Mouse (Mus musculus) limb, embryonic 12.5 days (tissue): Measurements from ENCODE around the gene Wnt9a. TPM values are rescaled to one million over a fixed set of nuclear protein-coding genes. Genes with fewer than 3 reads are reported as not detected.

ENCODE experiments used
- ATAC-seq: fragments of 200-750 bp; cut with Nextera tagmentation; 2 replicates; pipeline ENCODE4 v1.8.0; 2017; ENCODE audit warnings: low read depth, moderate TSS enrichment; ENCODE audit not compliant: insufficient number of reproducible peaks, insufficient read depth, low FRiP score, low TSS enrichment
- H3K27ac ChIP-seq: fragments of 300-500 bp; sonication (generic); 2 replicates; pipeline ENCODE4 v1.5.1; 2016; ENCODE audit warnings: mild to moderate bottlenecking, moderate library complexity
- H3K27me3 ChIP-seq: fragments of 300-500 bp; sonication (generic); 2 replicates; pipeline ENCODE4 v1.6.1; 2016; ENCODE audit warnings: mild to moderate bottlenecking, moderate library complexity
- H3K36me3 ChIP-seq: fragments of 300-500 bp; sonication (generic); 2 replicates; pipeline ENCODE4 v1.6.1; 2016; ENCODE audit warnings: mild to moderate bottlenecking, moderate library complexity
- H3K4me1 ChIP-seq: fragments of 300-500 bp; sonication (generic); replicated peaks from 2 replicates; pipeline ENCODE4 v1.6.1; 2016
- H3K4me2 ChIP-seq: fragments of 300-500 bp; sonication (generic); 2 replicates; pipeline ENCODE4 v1.6.1; 2016; ENCODE audit warnings: mild to moderate bottlenecking, moderate library complexity
- H3K4me3 ChIP-seq: fragments of 300-500 bp; sonication (generic); replicated peaks from 2 replicates; pipeline ENCODE4 v1.5.1; 2016; ENCODE audit warnings: mild to moderate bottlenecking
- H3K9ac ChIP-seq: fragments of 300-500 bp; sonication (generic); replicated peaks from 2 replicates; pipeline ENCODE4 v1.6.1; 2016; ENCODE audit warnings: mild to moderate bottlenecking, moderate library complexity
- H3K9me3 ChIP-seq: fragments of 300-500 bp; sonication (generic); 2 replicates; pipeline ENCODE4 v1.6.1; 2016; ENCODE audit warnings: mild to moderate bottlenecking, moderate library complexity
- WGBS: fragments of 180-500 bp; shearing (Covaris S2); methylation state at CpG from one replicate; pipeline ENCODE4 v1.1.7; 2016; 5-methylcytosine and 5-hydroxymethylcytosine counted together
- polyA plus RNA-seq: library from polyadenylated mRNA; unstranded; fragments of >200 nt; fragmentation: Nextera tagmentation; extraction: Ambion mirVana; gene quantifications from 2 replicates; pipeline ENCODE4 v1.2.1, GENCODE M21; 2016

Gene Wnt9a
- polyA plus RNA-seq, 1 experiment from 2014 or later = 5.6 TPM

- Histone ChIP-seq H3K36me3 (peaks cover 2% of the 10 kb centered on the region; the same call in 1 of the 2 replicates), H3K27ac (no peak overlapping the region), H3K4me2 (no peak overlapping the region), H3K27me3 (0 out of 2 replicates have a peak, but pooled peaks cover 15% of the 10 kb centered on the region), H3K4me1 (peaks cover 51% of the 10 kb centered on the region), H3K9me3 (no peaks in the 10 kb centered on the region), H3K4me3 (no peak overlapping the region), H3K9ac (no peak overlapping the region)
- 0 out of 2 replicates have a peak, but pooled peaks have one; percentile 29 for ATAC-seq
- WGBS = 14% methylated on average over 1 of the region's 1 CpGs
These were observed 29.7 kb downstream of the Wnt9a start for GRCm38 (mm10) chr11:59336381-59336780.

DNA sequence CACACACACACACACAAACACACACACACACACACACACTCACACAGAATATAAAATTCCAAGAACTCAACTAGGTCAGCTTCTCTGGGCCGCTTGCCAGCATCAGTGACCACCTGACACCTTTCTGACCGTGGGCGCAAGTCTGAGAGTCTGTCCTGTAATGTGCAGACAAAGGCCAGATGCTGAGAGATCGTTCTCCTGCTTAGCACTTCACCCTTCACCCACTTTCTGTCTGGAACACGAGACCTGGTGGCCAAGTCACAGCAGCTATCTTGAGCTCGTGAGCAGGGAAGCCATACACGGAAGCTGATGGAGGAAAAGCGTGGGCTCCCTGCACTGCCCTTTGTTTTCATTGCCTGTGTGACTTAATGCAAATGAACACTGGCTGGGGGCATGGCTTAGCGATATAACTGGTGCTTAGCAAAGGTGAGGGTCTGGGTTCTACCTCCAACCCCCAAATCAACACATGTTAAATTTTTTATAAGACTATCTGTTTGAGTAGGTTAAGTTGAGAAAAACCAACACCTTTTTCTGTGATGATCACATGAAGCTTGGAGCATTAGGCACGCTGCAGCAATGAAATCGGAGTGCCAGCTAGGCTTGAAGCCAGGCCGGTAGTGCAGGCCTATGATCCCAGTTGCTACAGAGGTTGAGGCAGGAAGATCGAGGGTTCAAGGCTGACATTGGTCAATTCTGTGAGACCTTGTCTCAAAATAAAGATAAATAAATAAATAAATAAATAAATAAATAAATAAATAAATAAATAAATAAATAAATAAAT is 31.4 kb downstream of the Wnt9a start:
- 0 out of 2 replicates have a peak, but pooled peaks cover 3% of the 10 kb centered on the region for H3K27me3 ChIP-seq
- WGBS = 62% methylated on average over 13 of the region's 13 CpGs
- no peak overlapping the region for H3K4me2 ChIP-seq
- H3K36me3 ChIP-seq = no peaks in the 10 kb centered on the region
- H3K27ac ChIP-seq = 0 out of 2 replicates have a peak overlapping the region, but pooled peaks have one; percentile 9
- ATAC-seq = no peak
- peaks cover 43% of the 10 kb centered on the region for H3K4me1 ChIP-seq
- no peaks in the 10 kb centered on the region for H3K9me3 ChIP-seq
- H3K9ac ChIP-seq = no peak overlapping the region
- no peak overlapping the region for H3K4me3 ChIP-seq

DNA sequence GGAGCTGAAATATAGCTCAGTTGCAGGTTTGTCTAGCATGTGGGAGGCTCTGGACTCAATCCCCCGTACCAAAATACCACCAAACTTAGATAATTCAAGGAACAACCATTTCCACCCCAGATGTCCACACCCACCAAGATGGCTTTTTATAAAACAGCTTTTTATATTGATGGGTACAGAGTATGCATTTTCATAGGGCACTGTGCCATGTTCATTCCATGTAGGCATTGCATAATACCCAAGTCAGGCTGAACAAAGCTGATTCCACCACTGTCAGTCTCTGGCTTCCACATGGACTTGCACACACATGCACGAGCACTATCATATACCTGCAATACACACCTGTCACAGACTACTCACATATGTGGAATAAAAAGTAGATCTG is 32.0 kb downstream of the Wnt9a start:
- H3K9ac ChIP-seq = no peak overlapping the region
- 91% methylated on average over 2 of the region's 2 CpGs for WGBS

DNA sequence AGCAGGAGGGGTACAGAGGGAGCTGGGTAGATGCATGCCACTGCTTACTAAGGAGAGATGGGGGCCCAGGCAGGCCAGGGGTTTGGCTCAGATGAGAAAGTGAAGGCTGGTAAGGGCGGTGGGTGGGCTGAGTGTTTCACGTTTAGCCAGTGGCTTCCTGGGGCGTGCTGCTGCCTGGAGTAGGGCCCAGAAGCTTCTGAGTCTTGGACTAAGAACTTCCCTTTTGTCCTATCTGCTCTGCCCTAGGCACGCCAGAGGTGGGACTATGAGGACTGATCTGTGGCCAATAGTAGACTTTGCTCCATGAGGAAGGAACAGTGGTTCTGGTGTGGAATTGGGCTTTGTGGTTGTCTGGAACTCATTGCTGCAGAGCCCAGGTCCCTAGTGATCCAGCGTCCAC is 36.2 kb downstream of the Wnt9a start:
- Histone ChIP-seq H3K9ac (no peak overlapping the region), H3K4me2 (no peak overlapping the region), H3K36me3 (no peaks in the 10 kb centered on the region), H3K27ac (no peak overlapping the region), H3K4me1 (peaks cover 9% of the 10 kb centered on the region), H3K27me3 (no peaks in the 10 kb centered on the region), H3K4me3 (no peak overlapping the region), H3K9me3 (0 out of 2 replicates have a peak, but pooled peaks cover 6% of the 10 kb centered on the region)
- ATAC-seq = no peak
- WGBS = 77% methylated on average over 5 of the region's 5 CpGs

More for the DNA sequence above, 32.0 kb downstream of the Wnt9a start:
- H3K36me3 ChIP-seq = no peaks in the 10 kb centered on the region
- no peak for ATAC-seq
- 0 out of 2 replicates have a peak, but pooled peaks cover 3% of the 10 kb centered on the region for H3K27me3 ChIP-seq
- H3K4me2 ChIP-seq = no peak overlapping the region
- no peak overlapping the region for H3K4me3 ChIP-seq
- H3K4me1 ChIP-seq = peaks cover 37% of the 10 kb centered on the region
- H3K9me3 ChIP-seq = no peaks in the 10 kb centered on the region
- no peak overlapping the region for H3K27ac ChIP-seq

- WGBS = 80% methylated on average over 11 of the region's 11 CpGs
- Histone ChIP-seq H3K9me3 (0 out of 2 replicates have a peak, but pooled peaks cover 6% of the 10 kb centered on the region), H3K9ac (no peak overlapping the region), H3K4me2 (no peak overlapping the region), H3K4me3 (no peak overlapping the region), H3K27ac (no peak overlapping the region), H3K4me1 (peaks cover 22% of the 10 kb centered on the region), H3K36me3 (no peaks in the 10 kb centered on the region), H3K27me3 (no peaks in the 10 kb centered on the region)
- ATAC-seq = no peak
These were observed 39.6 kb downstream of the Wnt9a start for GRCm38 (mm10) chr11:59346166-59346910.

- Histone ChIP-seq H3K27me3 (no peaks in the 10 kb centered on the region), H3K9me3 (0 out of 2 replicates have a peak, but pooled peaks cover 6% of the 10 kb centered on the region), H3K4me1 (peaks cover 22% of the 10 kb centered on the region), H3K36me3 (no peaks in the 10 kb centered on the region), H3K4me2 (no peak overlapping the region; the same call in 1 of the 2 replicates), H3K9ac (0 out of 2 replicates have a peak overlapping the region, but pooled peaks have one; percentile 27), H3K27ac (peak overlapping the region; percentile 77), H3K4me3 (no peak overlapping the region)
- 67% methylated on average over 2 of the region's 2 CpGs for WGBS
- ATAC-seq = 0 out of 2 replicates have a peak, but pooled peaks have one; percentile 33
These were observed 43.6 kb downstream of the Wnt9a start for GRCm38 (mm10) chr11:59350326-59350725.

DNA sequence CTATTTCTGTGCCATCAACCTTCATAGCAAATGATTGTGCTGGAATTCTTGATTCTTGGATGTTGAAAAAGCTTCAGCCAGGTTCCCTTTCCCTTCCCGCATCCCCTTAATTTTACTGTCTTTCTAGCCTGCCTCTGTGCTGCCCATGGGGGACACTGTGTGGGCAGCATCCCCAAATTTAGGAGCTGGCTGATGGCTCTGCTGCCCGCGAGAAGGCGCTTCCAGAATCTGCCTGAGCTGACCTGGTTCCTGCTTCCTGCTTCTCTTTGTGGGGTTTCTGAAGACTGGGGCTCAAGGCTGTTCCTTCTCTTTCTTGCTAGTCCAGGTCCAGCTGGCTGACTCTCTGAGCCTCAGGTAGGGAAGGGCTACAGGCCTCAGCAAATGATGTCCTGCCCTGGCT is 48.1 kb downstream of the Wnt9a start:
- Histone ChIP-seq H3K27ac (no peak overlapping the region), H3K9ac (no peak overlapping the region), H3K9me3 (0 out of 2 replicates have a peak, but pooled peaks cover 6% of the 10 kb centered on the region), H3K27me3 (peaks cover 4% of the 10 kb centered on the region; the same call in 1 of the 2 replicates), H3K36me3 (no peaks in the 10 kb centered on the region), H3K4me2 (no peak overlapping the region), H3K4me1 (peaks cover 27% of the 10 kb centered on the region), H3K4me3 (no peak overlapping the region)
- ATAC-seq = no peak
- whole genome bisulfite sequencing = 86% methylated on average over 4 of the region's 4 CpGs

DNA sequence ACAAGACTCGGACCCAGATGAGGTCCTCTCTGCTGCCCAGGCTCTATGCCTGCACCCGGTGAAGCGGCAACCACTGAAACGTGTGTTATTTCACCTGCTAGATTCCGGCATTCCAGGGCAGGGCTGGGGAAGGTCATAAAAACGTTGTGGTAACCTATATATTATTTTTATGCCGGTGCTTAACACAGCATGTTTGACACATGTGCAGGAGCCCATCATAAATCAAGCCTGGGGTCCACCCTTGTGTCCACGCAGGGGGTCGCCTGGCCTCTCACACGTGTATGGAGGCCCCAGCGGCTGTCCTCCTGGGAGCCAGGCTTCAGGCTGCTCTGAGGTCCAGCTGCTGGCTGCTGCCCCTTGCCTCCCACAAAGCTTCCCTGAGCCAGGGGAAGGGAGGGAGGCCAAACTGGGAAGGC is 50.2 kb downstream of the Wnt9a start:
- H3K4me1 ChIP-seq = peaks cover 16% of the 10 kb centered on the region
- WGBS = 12% methylated on average over 11 of the region's 11 CpGs
- peak overlapping the region; percentile 31 for H3K4me2 ChIP-seq
- no peak overlapping the region for H3K9ac ChIP-seq
- H3K27me3 ChIP-seq = peaks cover 4% of the 10 kb centered on the region; the same call in 1 of the 2 replicates
- H3K4me3 ChIP-seq = no peak overlapping the region
- H3K9me3 ChIP-seq = 0 out of 2 replicates have a peak, but pooled peaks cover 6% of the 10 kb centered on the region
- H3K36me3 ChIP-seq = no peaks in the 10 kb centered on the region
- ATAC-seq = peak; percentile 67; the same call in 1 of the 2 replicates
- peak overlapping the region; percentile 71 for H3K27ac ChIP-seq

DNA sequence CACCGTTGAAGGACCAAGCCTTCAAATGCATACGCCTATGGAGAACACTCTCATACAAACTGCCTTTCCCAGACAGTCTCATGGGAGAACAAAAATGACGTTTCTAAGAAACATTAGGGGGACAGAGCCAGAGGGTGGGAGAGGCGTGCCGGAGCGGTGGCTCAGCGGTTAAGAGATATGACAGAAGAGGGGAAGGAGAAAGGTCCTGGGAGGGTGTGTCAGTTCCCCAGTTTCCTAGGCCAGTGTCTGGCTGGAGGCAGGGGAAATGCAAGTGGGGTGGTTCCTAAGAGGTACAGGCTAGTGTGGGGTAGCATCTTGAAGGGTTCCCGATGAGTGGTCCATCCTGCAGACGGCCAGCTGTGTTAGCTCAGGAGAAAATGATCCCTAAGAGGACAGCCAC is 54.6 kb downstream of the Wnt9a start:
- no peaks in the 10 kb centered on the region for H3K36me3 ChIP-seq
- peaks cover 4% of the 10 kb centered on the region; the same call in 1 of the 2 replicates for H3K27me3 ChIP-seq
- ATAC-seq = no peak
- no peak overlapping the region for H3K27ac ChIP-seq
- no peak overlapping the region for H3K9ac ChIP-seq
- H3K4me1 ChIP-seq = peaks cover 55% of the 10 kb centered on the region
- 88% methylated on average over 9 of the region's 9 CpGs for WGBS
- no peak overlapping the region for H3K4me3 ChIP-seq
- H3K4me2 ChIP-seq = no peak overlapping the region
- H3K9me3 ChIP-seq = 0 out of 2 replicates have a peak, but pooled peaks cover 6% of the 10 kb centered on the region

DNA sequence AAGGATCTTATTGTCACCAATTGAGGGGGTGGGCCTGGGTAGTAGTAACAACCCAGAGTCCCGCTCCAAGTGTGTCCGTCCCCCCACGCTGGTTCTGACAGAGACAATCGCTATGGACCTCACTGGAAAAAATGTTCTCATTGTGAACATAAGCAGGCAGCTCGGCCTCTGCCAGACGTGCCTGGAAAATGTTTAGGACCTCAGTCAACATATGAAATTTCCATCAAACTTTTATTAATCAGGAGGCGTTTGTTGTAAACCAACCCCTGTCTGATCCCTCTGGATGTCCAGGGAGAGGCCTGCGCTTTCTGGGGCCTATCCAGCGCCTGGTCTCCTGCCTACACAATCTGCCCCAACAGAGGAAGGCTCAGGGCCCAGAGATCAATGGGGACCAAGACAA is 57.3 kb downstream of the Wnt9a start:
- 53% methylated on average over 9 of the region's 9 CpGs for WGBS
- peaks cover 46% of the 10 kb centered on the region for H3K4me1 ChIP-seq
- H3K36me3 ChIP-seq = no peaks in the 10 kb centered on the region
- peak; percentile 23 for ATAC-seq
- H3K27ac ChIP-seq = peak overlapping the region; percentile 92
- no peaks in the 10 kb centered on the region for H3K27me3 ChIP-seq
- H3K4me3 ChIP-seq = no peak overlapping the region
- no peaks in the 10 kb centered on the region for H3K9me3 ChIP-seq
- H3K9ac ChIP-seq = peak overlapping the region; percentile 18; the same call in 1 of the 2 replicates
- H3K4me2 ChIP-seq = 0 out of 2 replicates have a peak overlapping the region, but pooled peaks have one; percentile 9

- Histone ChIP-seq H3K27me3 (no peaks in the 10 kb centered on the region), H3K27ac (peak overlapping the region; percentile 92), H3K9me3 (no peaks in the 10 kb centered on the region), H3K36me3 (no peaks in the 10 kb centered on the region), H3K4me3 (no peak overlapping the region), H3K9ac (no peak overlapping the region; the same call in 1 of the 2 replicates), H3K4me2 (0 out of 2 replicates have a peak overlapping the region, but pooled peaks have one; percentile 9), H3K4me1 (peaks cover 46% of the 10 kb centered on the region)
- 20% methylated on average over 3 of the region's 3 CpGs for WGBS
- peak; percentile 77 for ATAC-seq
These were observed 57.7 kb downstream of the Wnt9a start for GRCm38 (mm10) chr11:59364417-59364816.
